Mouse (Mus musculus) intestine, postnatal 0 days (tissue): ENCODE data around the gene Tm4sf20. TPM values are rescaled to one million over a fixed set of nuclear protein-coding genes. Genes with fewer than 3 reads are reported as not detected.
A peak's percentile ranks its signal among the peaks of the same experiment; 100 is the strongest.

Experiments used
- ATAC-seq: fragments of 200-750 bp; cut with Nextera tagmentation; 2 replicates; pipeline ENCODE4 v1.8.0; 2017; ENCODE audit warnings: mild to moderate bottlenecking, moderate TSS enrichment, moderate library complexity
- H3K27ac ChIP-seq: fragments of 300-500 bp; sonication (generic); 2 replicates; pipeline ENCODE4 v1.5.1; 2014; ENCODE audit warnings: mild to moderate bottlenecking, low read depth, low read length, moderate library complexity
- H3K27me3 ChIP-seq: fragments of 300-500 bp; sonication (generic); replicated peaks from 2 replicates; pipeline ENCODE4 v1.6.1; 2014; ENCODE audit warnings: low read length, mixed read lengths; ENCODE audit not compliant: control insufficient read depth, insufficient read depth
- H3K36me3 ChIP-seq: fragments of 300-500 bp; sonication (generic); 2 replicates; pipeline ENCODE4 v1.6.1; 2014; ENCODE audit warnings: mild to moderate bottlenecking, moderate library complexity; ENCODE audit not compliant: control insufficient read depth, insufficient read depth
- H3K4me1 ChIP-seq: fragments of 300-500 bp; sonication (generic); replicated peaks from 2 replicates; pipeline ENCODE4 v1.6.1; 2014; ENCODE audit warnings: antibody characterized with exemption, low read length, mixed read lengths; ENCODE audit not compliant: control insufficient read depth, insufficient read depth
- H3K4me2 ChIP-seq: fragments of 300-500 bp; sonication (generic); replicated peaks from 2 replicates; pipeline ENCODE4 v1.6.1; 2014; ENCODE audit warnings: low read depth, mild to moderate bottlenecking, moderate library complexity
- H3K4me3 ChIP-seq: fragments of 300-500 bp; sonication (generic); 2 replicates; pipeline ENCODE4 v1.5.1; 2014; ENCODE audit warnings: low read depth, low read length
- H3K9ac ChIP-seq: fragments of 300-500 bp; sonication (generic); 2 replicates; pipeline ENCODE4 v1.6.1; 2014; ENCODE audit warnings: mild to moderate bottlenecking, low read depth, low read length
- H3K9me3 ChIP-seq: fragments of 300-500 bp; sonication (generic); 2 replicates; pipeline ENCODE4 v1.6.1; 2016; ENCODE audit warnings: mixed run types; ENCODE audit not compliant: control insufficient read depth
- CTCF ChIP-seq: sonication (generic); IDR thresholded peaks from 2 replicates; pipeline ENCODE4 v1.5.1; 2016; ENCODE audit warnings: low read depth, mild to moderate bottlenecking, control low read depth, antibody characterized with exemption, moderate library complexity
- WGBS: fragments of 180-500 bp; shearing (Covaris S2); extraction: QIAGEN DNeasy Blood & Tissue Kit; methylation state at CpG from one replicate; pipeline ENCODE4 v1.1.7; 2014; 5-methylcytosine and 5-hydroxymethylcytosine counted together
- polyA plus RNA-seq: library from polyadenylated mRNA; unstranded; fragments of >200 nt; fragmentation: Nextera tagmentation; extraction: Ambion mirVana; gene quantifications from 2 replicates; pipeline ENCODE4 v1.2.1, GENCODE M21; 2015

The Tm4sf20 gene
- polyA plus RNA-seq, 1 experiment from 2014 or later: 760 TPM

DNA sequence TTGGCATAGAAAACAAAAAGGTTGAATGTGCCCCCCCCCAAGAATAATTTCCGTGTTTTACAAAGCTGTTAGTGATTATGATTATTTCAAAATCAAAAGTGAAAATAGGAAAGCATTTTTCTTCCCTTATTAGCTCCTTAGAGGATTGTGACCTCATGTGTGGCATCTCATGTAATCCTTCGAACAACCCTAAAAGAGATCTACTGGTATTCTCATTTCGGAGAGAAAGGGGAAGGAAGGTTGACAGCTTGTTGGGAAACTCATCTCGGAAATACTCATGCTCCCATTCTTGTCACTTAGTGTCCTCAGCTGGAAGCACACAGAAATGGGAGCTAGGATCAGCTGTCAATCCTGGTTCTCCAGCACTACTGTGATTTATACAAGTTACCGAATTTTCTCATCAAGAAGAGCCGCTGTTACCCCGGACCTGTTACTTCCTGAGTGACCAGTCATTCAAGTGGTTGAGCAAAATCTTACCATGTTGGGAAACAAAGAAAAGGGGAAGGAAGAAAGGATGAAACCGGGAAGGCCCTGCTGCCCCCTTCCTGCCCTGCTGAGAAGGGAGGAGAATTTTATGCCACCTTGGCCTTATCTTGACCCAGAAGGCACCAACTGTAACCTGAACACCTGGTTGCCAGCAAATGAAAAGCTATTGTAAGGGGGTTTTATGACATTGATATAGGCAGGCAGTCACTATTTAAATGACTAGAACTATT, 6.6 kb downstream of the Tm4sf20 start:
- Histone ChIP-seq H3K4me3 (no peak overlapping the region), H3K36me3 (peaks cover 41% of the 10 kb centered on the region), H3K4me1 (no peaks in the 10 kb centered on the region; the same call in none of the 2 replicates), H3K9me3 (no peaks in the 10 kb centered on the region), H3K9ac (no peak overlapping the region), H3K27ac (peak overlapping the region; percentile 28; the same call in 1 of the 2 replicates), H3K27me3 (no peaks in the 10 kb centered on the region), H3K4me2 (peak overlapping the region; percentile 9; the same call in 1 of the 2 replicates)
- 62% methylated on average over 8 of the region's 8 CpGs for WGBS
- peak; percentile 29 for ATAC-seq
- no peak for TF ChIP-seq CTCF

DNA sequence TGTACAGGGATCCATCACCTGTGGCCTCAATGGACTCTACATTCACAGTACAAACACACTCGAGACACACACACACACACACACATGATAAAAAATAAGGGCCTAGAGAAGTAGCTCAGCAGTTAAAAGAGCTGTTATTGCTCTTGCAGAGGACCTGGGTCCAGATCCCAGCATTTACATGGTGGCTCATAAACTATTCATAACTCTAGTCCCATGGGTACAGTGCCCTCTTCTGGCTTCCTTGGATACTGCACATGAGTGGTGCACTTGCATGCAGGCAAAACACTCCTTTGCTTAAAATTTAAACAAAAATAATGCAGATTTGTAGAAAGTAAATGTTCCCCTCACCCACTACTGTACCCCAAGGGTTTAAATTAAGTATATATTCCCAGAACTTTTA, 8.7 kb downstream of the Tm4sf20 start:
- Histone ChIP-seq H3K36me3 (peaks cover 56% of the 10 kb centered on the region), H3K4me1 (no peaks in the 10 kb centered on the region; the same call in none of the 2 replicates), H3K27me3 (no peaks in the 10 kb centered on the region), H3K9me3 (no peaks in the 10 kb centered on the region), H3K4me2 (no peak overlapping the region), H3K27ac (no peak overlapping the region), H3K9ac (no peak overlapping the region), H3K4me3 (no peak overlapping the region)
- 68% methylated on average over 1 of the region's 1 CpGs for WGBS
- ATAC-seq: no peak
- TF ChIP-seq CTCF: peak; percentile 62

DNA sequence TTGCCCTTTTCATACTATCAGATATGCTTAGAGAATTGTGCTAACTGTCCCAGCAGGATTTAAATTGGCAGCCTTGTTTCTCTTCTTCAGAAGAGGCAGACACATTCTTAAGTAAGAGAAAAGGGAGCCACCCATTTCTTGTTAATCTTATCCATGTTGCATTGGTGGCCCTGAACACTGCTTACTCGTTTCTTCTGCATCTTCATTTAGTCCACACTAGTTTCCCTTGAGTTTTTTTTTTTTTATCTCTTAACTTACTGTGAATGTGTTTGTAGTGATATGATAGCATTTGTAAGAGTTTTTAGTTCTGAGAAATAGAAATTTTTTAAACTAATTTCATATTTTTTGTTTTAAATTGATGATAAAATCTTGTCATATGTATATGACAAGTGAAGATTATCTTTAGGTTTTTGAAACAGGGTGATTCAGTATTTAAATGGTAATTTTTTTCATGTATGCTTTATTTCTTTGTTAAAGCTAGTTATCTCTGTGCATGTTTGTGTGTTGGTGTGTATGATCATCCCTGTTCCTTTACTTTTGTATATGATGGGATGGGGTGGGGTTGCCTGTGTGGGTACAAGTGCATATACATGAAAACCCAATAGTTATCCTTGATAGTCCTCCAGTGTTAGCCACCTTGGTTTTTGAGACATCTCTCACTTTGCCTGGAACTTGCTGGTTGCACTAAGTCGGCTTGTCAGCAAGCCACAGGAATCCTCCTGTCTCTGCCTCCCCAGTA, 20.4 kb downstream of the Tm4sf20 start:
- no peak for TF ChIP-seq CTCF
- ATAC-seq: no peak
- 77% methylated on average over 2 of the region's 2 CpGs for WGBS

DNA sequence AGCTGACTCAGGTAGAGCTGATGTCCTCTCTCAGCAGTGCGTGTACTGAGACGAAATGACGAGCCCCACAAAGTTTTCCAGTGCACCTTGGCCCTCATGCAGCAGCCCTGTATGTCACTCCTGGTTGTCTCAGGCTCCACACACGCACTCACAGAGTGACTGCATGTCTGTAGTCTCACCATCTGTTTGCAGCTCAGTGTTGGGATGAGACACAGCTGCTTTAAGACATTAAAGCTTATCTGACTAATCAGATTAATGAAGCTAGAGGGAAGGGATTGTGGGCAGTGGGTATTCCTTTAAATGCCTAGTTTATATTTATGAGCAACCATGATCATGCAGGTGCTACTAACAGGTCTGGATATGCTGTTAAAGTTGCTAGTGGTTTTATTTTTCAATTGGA, 21.9 kb downstream of the Tm4sf20 start:
- no peaks in the 10 kb centered on the region for H3K27me3 ChIP-seq
- no peak overlapping the region for H3K4me3 ChIP-seq
- H3K4me1 ChIP-seq: no peaks in the 10 kb centered on the region
- H3K9me3 ChIP-seq: no peaks in the 10 kb centered on the region
- no peak overlapping the region for H3K4me2 ChIP-seq
- no peak overlapping the region for H3K27ac ChIP-seq
- ATAC-seq: no peak
- TF ChIP-seq CTCF: no peak
- 90% methylated on average over 4 of the region's 4 CpGs for WGBS
- H3K36me3 ChIP-seq: peaks cover 34% of the 10 kb centered on the region
- H3K9ac ChIP-seq: no peak overlapping the region

More for the DNA sequence above, 20.4 kb downstream of the Tm4sf20 start:
- no peak overlapping the region for H3K27ac ChIP-seq
- H3K4me1 ChIP-seq: no peaks in the 10 kb centered on the region
- no peak overlapping the region for H3K4me2 ChIP-seq
- no peak overlapping the region for H3K9ac ChIP-seq
- no peaks in the 10 kb centered on the region for H3K27me3 ChIP-seq
- no peaks in the 10 kb centered on the region for H3K9me3 ChIP-seq
- H3K4me3 ChIP-seq: no peak overlapping the region
- peaks cover 33% of the 10 kb centered on the region for H3K36me3 ChIP-seq

DNA sequence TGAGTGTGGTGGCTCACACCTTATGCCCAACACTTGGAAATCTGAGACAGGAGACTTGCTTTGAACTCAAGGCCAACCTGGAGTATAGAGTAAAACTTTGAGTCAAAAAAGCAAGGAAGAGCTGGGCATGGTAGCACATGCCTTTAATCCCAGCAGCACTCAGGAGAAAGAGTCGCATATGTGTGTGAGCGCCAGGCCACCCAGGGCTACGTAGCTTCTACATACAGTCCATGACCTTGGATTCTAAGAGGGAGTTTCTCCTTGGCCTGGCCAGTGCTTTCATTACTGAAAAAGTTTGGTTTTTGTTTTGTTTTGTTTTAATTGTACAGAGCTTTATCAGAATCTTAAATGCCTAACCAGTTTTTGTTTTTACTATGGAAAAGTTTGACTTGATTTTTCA, 24.3 kb downstream of the Tm4sf20 start:
- Histone ChIP-seq H3K4me2 (no peak overlapping the region), H3K9me3 (no peaks in the 10 kb centered on the region), H3K9ac (no peak overlapping the region), H3K4me1 (no peaks in the 10 kb centered on the region), H3K27me3 (no peaks in the 10 kb centered on the region), H3K27ac (no peak overlapping the region), H3K4me3 (no peak overlapping the region), H3K36me3 (peaks cover 21% of the 10 kb centered on the region)
- ATAC-seq: no peak
- no peak for TF ChIP-seq CTCF
- 88% methylated on average over 3 of the region's 3 CpGs for WGBS

DNA sequence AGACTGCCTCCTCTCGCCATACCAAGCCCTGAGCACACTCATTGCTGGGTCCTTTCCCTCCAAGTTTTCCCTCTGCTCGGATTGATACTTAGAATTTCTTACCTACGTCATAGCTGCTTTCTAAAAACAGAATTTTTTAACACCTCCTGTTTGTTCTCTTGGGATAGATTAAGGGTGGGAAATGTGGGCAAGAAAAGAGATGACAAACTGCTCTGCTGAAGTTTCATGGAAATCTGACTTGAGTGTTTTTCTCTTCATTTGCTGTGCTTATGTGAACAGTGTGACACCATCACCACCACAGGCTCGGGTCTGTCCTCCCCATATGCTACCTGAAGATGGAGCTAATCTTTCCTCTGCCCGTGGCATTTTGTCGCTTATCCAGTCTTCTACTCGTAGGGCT, 26.7 kb downstream of the Tm4sf20 start:
- Histone ChIP-seq H3K9ac (no peak overlapping the region), H3K9me3 (no peaks in the 10 kb centered on the region), H3K4me3 (no peak overlapping the region), H3K27me3 (no peaks in the 10 kb centered on the region), H3K36me3 (peaks cover 20% of the 10 kb centered on the region), H3K4me2 (no peak overlapping the region), H3K4me1 (no peaks in the 10 kb centered on the region), H3K27ac (no peak overlapping the region)
- TF ChIP-seq CTCF: no peak
- 82% methylated on average over 7 of the region's 7 CpGs for WGBS
- ATAC-seq: no peak
